Mouse (Mus musculus) lung, postnatal 14 days (tissue): ENCODE results near the gene Zfp661.
"Not testable (repeated sequence)": the region's sequence is repeated elsewhere in the genome, so short reads cannot be mapped to it uniquely, and the experiment has no call there.

Experiments used
- DNase-seq: peaks from one replicate; pipeline ENCODE4 v3.0.0; 2021

Gene Zfp661

GRCm38 (mm10) chr2:127586694-127587513 lies at the start of gene Zfp661, which contains the start of gene Mrps5:
TSS of gene Zfp661 (minus strand) at chr2:127587094.
TSS of gene Mrps5 (plus strand) at chr2:127587222.
- DNase-seq = peak; percentile 86

GRCm38 (mm10) chr2:127635581-127635980 lies 48.7 kb upstream of the Zfp661 start:
- DNase-seq = no peak

GRCm38 (mm10) chr2:127632601-127633000 lies 45.7 kb upstream of the Zfp661 start:
- DNase-seq = no peak

GRCm38 (mm10) chr2:127627990-127628570 lies 41.2 kb upstream of the Zfp661 start:
- no peak for DNase-seq

GRCm38 (mm10) chr2:127627354-127627753 lies 40.5 kb upstream of the Zfp661 start:
- no peak for DNase-seq

GRCm38 (mm10) chr2:127625659-127626058 lies 38.8 kb upstream of the Zfp661 start:
- DNase-seq = no peak

GRCm38 (mm10) chr2:127624786-127625185 lies 37.9 kb upstream of the Zfp661 start:
- no peak for DNase-seq

- no peak for DNase-seq
Measured at GRCm38 (mm10) chr2:127622065-127622464, 35.2 kb upstream of the Zfp661 start.

- DNase-seq = no peak
Measured at GRCm38 (mm10) chr2:127619311-127619710, 32.4 kb upstream of the Zfp661 start.

GRCm38 (mm10) chr2:127612288-127612687 lies 25.4 kb upstream of the Zfp661 start:
- DNase-seq = no peak

GRCm38 (mm10) chr2:127611386-127611785 lies 24.5 kb upstream of the Zfp661 start:
- no peak for DNase-seq

GRCm38 (mm10) chr2:127608986-127609385 lies 22.1 kb upstream of the Zfp661 start:
- no peak for DNase-seq

GRCm38 (mm10) chr2:127608234-127608633 lies 21.3 kb upstream of the Zfp661 start:
- DNase-seq = peak; percentile 15

GRCm38 (mm10) chr2:127605203-127605602 lies 18.3 kb upstream of the Zfp661 start:
- no peak for DNase-seq

- not testable (repeated sequence) for DNase-seq
Measured at GRCm38 (mm10) chr2:127603383-127603782, 16.5 kb upstream of the Zfp661 start.

- peak; percentile 9 for DNase-seq
Measured at GRCm38 (mm10) chr2:127590840-127591239, 3.9 kb upstream of the Zfp661 start.

GRCm38 (mm10) chr2:127590204-127590603 lies 3.3 kb upstream of the Zfp661 start:
- no peak for DNase-seq

GRCm38 (mm10) chr2:127588897-127589296 lies 2.0 kb upstream of the Zfp661 start:
- no peak for DNase-seq

GRCm38 (mm10) chr2:127587514-127587844 lies 585 bp upstream of the Zfp661 start:
- DNase-seq = no peak

GRCm38 (mm10) chr2:127584436-127584858 lies 2.4 kb downstream of the Zfp661 start:
- DNase-seq = peak; percentile 93

- no peak for DNase-seq
Measured at GRCm38 (mm10) chr2:127573322-127573721, 13.6 kb downstream of the Zfp661 start.

GRCm38 (mm10) chr2:127559070-127559966 lies 27.6 kb downstream of the Zfp661 start:
- peak; percentile 85 for DNase-seq

GRCm38 (mm10) chr2:127551078-127551477 lies 35.8 kb downstream of the Zfp661 start:
- DNase-seq = peak; percentile 12
